Mouse (Mus musculus): Measurements from ENCODE around the gene Baiap2. TPM values are rescaled to one million over a fixed set of nuclear protein-coding genes. Genes with fewer than 3 reads are reported as not detected.

Baiap2 gene
- polyA plus RNA-seq, 1 experiment = 7.9 TPM

DNA sequence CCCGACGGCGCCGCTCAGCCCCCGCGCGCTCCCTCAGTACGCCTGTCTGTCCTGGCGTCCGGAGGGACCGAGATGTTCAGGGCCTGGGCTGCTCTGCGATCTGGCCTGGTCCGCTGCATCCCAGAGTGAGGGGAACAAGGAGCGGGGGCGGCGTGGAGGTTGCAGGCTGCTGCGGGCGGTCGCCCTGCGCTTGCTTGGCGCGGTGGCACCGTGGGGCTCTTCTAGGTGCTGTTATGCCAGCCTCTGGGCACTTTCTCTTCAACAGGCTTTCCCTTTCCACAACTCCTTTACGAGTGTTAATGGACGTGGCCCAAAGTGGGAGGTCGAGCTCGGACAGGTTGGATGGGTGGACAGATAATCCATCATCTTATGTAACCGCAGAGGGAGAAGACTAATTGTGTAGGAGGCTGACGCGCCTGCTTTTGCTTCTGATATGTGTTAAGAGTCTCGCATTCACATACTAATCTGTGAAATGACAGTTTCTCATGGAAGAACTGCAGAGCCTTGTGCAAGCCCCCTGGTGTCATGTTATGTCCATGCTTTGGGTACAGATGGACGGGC is 945 bp downstream of the Baiap2 start:
- TF ChIP-seq CTCF (IDR thresholded peaks at IDR 0.05; ENCODE audit: control insufficient read depth, insufficient read depth, low read length) = no peak
- no peak for TF ChIP-seq POLR2A (IDR thresholded peaks at IDR 0.05; ENCODE audit: borderline replicate concordance, control insufficient read depth, low read depth, low read length)
- H3K4me1 ChIP-seq (ENCODE audit: control insufficient read depth, insufficient read depth, low read length) = peaks cover 4% of the 10 kb centered on the region
- WGBS = 2% methylated on average over 32 of the region's 32 CpGs
- H3K27ac ChIP-seq (ENCODE audit: control insufficient read depth, insufficient read depth, low read depth, low read length, poor library complexity) = peak overlapping the region; percentile 42; the same call in 1 of the 2 replicates
- H3K4me3 ChIP-seq (replicated peaks; ENCODE audit: control insufficient read depth, low read depth, low read length) = peak overlapping the region; percentile 91

DNA sequence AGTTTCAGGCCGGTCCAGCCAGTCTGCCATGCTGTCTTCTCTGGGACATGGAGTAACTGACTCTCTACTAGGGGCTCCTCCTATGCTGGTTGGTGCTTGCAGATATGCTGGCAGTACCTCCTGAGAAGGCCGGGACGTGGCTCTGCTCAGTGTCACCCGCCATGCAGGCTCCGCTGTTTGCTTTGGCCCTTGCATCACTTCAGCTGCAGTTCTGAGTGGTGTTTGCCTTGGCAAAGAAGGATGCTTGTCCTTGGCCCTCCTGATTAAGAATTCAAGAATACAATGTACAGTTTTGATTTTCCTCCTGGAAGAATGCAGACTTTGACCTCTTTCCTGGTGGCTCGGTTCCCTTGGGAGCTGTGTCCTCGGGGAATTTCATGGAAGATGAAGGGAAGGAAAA is 2.8 kb downstream of the Baiap2 start:
- H3K4me1 ChIP-seq (ENCODE audit: control insufficient read depth, insufficient read depth, low read length) = peaks cover 3% of the 10 kb centered on the region
- no peak overlapping the region for H3K27ac ChIP-seq (ENCODE audit: control insufficient read depth, insufficient read depth, low read depth, low read length, poor library complexity)
- 82% methylated on average over 7 of the region's 7 CpGs for WGBS
- H3K4me3 ChIP-seq (replicated peaks; ENCODE audit: control insufficient read depth, low read depth, low read length) = no peak overlapping the region
- TF ChIP-seq CTCF (IDR thresholded peaks at IDR 0.05; ENCODE audit: control insufficient read depth, insufficient read depth, low read length) (no peak), POLR2A (IDR thresholded peaks at IDR 0.05; ENCODE audit: borderline replicate concordance, control insufficient read depth, low read depth, low read length) (no peak)

DNA sequence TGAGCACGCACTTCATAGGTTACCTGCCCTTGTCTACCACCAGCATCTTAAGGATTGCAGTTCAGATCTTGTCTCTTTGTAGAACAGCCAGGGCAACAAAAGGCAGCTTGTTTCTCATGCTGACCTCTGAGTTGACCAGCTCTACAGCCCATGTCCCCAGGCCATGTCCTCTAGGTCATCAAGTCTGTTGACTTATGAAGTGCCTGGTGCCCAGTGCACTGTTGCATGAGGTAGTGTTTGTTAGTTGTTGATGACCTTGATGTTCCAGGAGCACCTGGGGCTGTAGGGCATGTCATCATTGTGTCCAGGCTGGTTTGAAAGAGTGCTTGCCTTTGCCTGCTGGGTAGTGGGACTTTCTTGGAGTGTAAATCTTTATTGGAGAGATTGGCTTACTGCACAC is 4.9 kb downstream of the Baiap2 start:
- H3K4me1 ChIP-seq (ENCODE audit: control insufficient read depth, insufficient read depth, low read length) = peaks cover 3% of the 10 kb centered on the region
- no peak overlapping the region for H3K27ac ChIP-seq (ENCODE audit: control insufficient read depth, insufficient read depth, low read depth, low read length, poor library complexity)
- 94% methylated on average over 1 of the region's 1 CpGs for WGBS
- H3K4me3 ChIP-seq (replicated peaks; ENCODE audit: control insufficient read depth, low read depth, low read length) = no peak overlapping the region
- no peak for TF ChIP-seq CTCF (IDR thresholded peaks at IDR 0.05; ENCODE audit: control insufficient read depth, insufficient read depth, low read length)
- no peak for TF ChIP-seq POLR2A (IDR thresholded peaks at IDR 0.05; ENCODE audit: borderline replicate concordance, control insufficient read depth, low read depth, low read length)

DNA sequence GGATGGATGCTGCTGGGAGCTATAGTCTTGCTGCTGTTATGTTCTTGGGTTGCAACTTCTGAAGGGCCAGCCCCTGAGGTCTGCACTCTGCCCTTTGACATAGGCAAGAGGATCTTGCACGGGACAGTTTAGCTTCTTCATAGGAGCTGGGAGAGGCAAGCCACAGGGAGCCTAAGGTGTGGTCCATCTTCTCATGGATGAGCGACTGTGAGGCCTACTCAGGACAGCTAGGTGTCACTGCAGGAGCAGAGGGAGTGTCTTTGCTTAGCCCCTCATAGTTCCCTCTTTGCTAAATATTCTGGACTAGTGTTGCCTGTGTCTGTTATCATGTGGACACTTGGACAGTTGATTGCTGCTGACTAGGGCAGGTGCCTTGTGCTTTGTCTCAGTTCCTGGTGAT is 5.3 kb downstream of the Baiap2 start:
- Histone ChIP-seq H3K4me3 (replicated peaks; ENCODE audit: control insufficient read depth, low read depth, low read length) (no peak overlapping the region), H3K27ac (ENCODE audit: control insufficient read depth, insufficient read depth, low read depth, low read length, poor library complexity) (no peak overlapping the region), H3K4me1 (ENCODE audit: control insufficient read depth, insufficient read depth, low read length) (peaks cover 3% of the 10 kb centered on the region)
- TF ChIP-seq CTCF (IDR thresholded peaks at IDR 0.05; ENCODE audit: control insufficient read depth, insufficient read depth, low read length) (no peak), POLR2A (IDR thresholded peaks at IDR 0.05; ENCODE audit: borderline replicate concordance, control insufficient read depth, low read depth, low read length) (no peak)
- WGBS = 63% methylated on average over 2 of the region's 2 CpGs

DNA sequence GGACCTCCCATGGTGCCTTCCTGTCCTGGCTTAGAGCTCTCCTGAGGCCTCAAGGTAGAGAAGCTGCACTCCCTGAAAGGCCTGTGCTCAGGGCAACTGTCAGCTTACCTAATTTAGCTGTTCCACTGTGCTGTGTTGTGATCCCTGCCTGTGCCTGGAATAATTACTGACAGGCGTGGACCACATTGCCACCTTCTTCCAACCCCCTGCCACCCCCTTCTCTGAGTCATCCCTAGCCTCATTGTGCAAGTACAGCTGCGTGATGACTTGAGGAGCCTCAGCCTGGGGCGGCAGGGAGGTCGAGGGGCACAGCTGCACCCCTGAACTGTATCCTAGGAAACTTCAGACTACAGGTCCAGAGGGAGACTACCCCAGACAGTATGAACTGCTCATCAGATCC is 5.7 kb downstream of the Baiap2 start:
- Histone ChIP-seq H3K4me1 (ENCODE audit: control insufficient read depth, insufficient read depth, low read length) (peaks cover 4% of the 10 kb centered on the region), H3K27ac (ENCODE audit: control insufficient read depth, insufficient read depth, low read depth, low read length, poor library complexity) (no peak overlapping the region), H3K4me3 (replicated peaks; ENCODE audit: control insufficient read depth, low read depth, low read length) (no peak overlapping the region)
- TF ChIP-seq CTCF (IDR thresholded peaks at IDR 0.05; ENCODE audit: control insufficient read depth, insufficient read depth, low read length) = no peak
- no peak for TF ChIP-seq POLR2A (IDR thresholded peaks at IDR 0.05; ENCODE audit: borderline replicate concordance, control insufficient read depth, low read depth, low read length)
- 40% methylated on average over 4 of the region's 4 CpGs for WGBS

DNA sequence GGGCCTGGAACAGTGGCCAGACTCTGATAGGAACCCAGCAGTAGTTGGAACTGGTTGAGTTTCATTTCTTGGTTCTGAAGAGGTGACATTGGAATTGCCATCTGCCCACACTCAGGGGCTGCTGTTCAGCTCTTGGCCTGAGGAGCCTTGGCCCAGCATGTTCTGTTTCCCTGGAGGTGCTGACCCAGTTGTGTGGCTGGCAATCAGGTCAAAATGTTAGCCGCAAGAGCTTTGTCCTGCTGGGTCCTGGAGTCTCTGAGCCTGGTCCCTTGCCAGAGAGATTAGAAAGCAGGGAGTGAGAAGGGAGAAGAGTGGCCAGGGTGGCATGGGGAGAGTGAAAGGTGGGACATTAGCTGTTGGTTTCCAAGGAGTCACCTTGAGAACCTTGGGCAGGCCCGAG is 6.2 kb downstream of the Baiap2 start:
- WGBS = 79% methylated on average over 2 of the region's 2 CpGs
- Histone ChIP-seq H3K4me1 (ENCODE audit: control insufficient read depth, insufficient read depth, low read length) (peaks cover 4% of the 10 kb centered on the region), H3K27ac (ENCODE audit: control insufficient read depth, insufficient read depth, low read depth, low read length, poor library complexity) (no peak overlapping the region), H3K4me3 (replicated peaks; ENCODE audit: control insufficient read depth, low read depth, low read length) (no peak overlapping the region)
- TF ChIP-seq POLR2A (IDR thresholded peaks at IDR 0.05; ENCODE audit: borderline replicate concordance, control insufficient read depth, low read depth, low read length) = no peak
- no peak for TF ChIP-seq CTCF (IDR thresholded peaks at IDR 0.05; ENCODE audit: control insufficient read depth, insufficient read depth, low read length)

DNA sequence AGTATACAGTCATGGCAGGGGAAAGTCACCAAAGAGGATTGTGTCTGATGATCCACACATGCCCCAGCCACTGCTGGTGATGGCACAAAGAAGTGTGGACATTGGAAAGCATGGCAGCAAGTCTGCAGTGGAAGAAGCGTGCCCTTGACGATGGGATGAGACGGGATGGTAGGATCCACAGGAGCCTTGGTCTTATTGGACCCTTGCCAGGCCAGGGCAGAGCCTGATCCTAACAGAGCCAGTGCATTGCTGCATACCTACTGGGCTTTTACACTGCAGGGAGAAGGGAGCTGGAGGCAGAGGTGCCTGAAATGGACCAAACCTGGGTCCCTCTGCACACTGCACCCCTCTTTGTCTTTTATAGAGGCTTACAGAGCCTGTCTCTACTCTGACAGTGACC is 8.0 kb downstream of the Baiap2 start:
- 89% methylated on average over 3 of the region's 3 CpGs for WGBS
- H3K27ac ChIP-seq (ENCODE audit: control insufficient read depth, insufficient read depth, low read depth, low read length, poor library complexity) = no peak overlapping the region
- no peak overlapping the region for H3K4me3 ChIP-seq (replicated peaks; ENCODE audit: control insufficient read depth, low read depth, low read length)
- TF ChIP-seq POLR2A (IDR thresholded peaks at IDR 0.05; ENCODE audit: borderline replicate concordance, control insufficient read depth, low read depth, low read length) (no peak), CTCF (IDR thresholded peaks at IDR 0.05; ENCODE audit: control insufficient read depth, insufficient read depth, low read length) (no peak)
- peaks cover 12% of the 10 kb centered on the region for H3K4me1 ChIP-seq (ENCODE audit: control insufficient read depth, insufficient read depth, low read length)

DNA sequence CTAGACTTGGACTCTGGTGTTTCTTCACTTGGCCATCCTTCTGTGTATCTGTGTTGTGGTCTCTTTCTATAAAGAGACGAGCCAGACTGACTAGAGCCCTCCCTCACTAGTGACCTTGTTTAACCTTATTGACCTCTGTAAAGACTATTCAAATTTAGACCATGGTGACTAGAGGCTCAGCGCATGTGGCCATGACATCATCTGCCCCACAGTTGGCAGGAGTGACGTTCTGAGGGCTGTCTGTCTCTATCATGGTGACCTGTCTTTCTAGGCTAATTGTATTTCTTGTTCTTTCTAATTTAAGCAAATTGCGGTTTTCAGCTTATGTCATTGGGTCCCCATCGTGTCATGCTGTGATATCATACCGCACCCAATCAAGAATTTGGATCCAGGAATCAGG is 8.8 kb downstream of the Baiap2 start:
- 82% methylated on average over 6 of the region's 6 CpGs for WGBS

More for the DNA sequence above, 8.8 kb downstream of the Baiap2 start:
- Histone ChIP-seq H3K4me1 (ENCODE audit: control insufficient read depth, insufficient read depth, low read length) (peaks cover 13% of the 10 kb centered on the region), H3K4me3 (replicated peaks; ENCODE audit: control insufficient read depth, low read depth, low read length) (no peak overlapping the region), H3K27ac (ENCODE audit: control insufficient read depth, insufficient read depth, low read depth, low read length, poor library complexity) (no peak overlapping the region)
- no peak for TF ChIP-seq CTCF (IDR thresholded peaks at IDR 0.05; ENCODE audit: control insufficient read depth, insufficient read depth, low read length)
- no peak for TF ChIP-seq POLR2A (IDR thresholded peaks at IDR 0.05; ENCODE audit: borderline replicate concordance, control insufficient read depth, low read depth, low read length)

All from bone marrow, adult 2 months (tissue).